Comparison of ENCODE assay signal across 8 mouse cellular contexts in genomic region chr11:6679694-6680396, GRCm38 (mm10). TPM values are rescaled to one million over a fixed set of nuclear protein-coding genes. Genes with fewer than 3 reads are reported as not detected.
DNase-seq lines count a peak whose midpoint lies in the region; ATAC-seq and TF ChIP-seq lines count a peak whose summit lies in the region.

No protein-coding gene starts in this region.

- no peak for TF ChIP-seq CTCF in intestine, postnatal 0 days (IDR thresholded peaks at IDR 0.05; ENCODE audit: low read depth)

- H3K4me3 ChIP-seq in intestine, postnatal 0 days (ENCODE audit: low read depth, low read length) = no peak overlapping the region

- H3K27me3 ChIP-seq in intestine, postnatal 0 days (replicated peaks; ENCODE audit: control insufficient read depth, insufficient read depth, low read length) = no peaks in the 10 kb centered on the region

- peak; percentile 76 for ATAC-seq in common myeloid progenitor, adult 5-6 weeks (replicated peaks; ENCODE audit: low read depth, poor library complexity, severe bottlenecking)
- 0 out of 2 replicates have a peak, but pooled peaks have one; percentile 16 for ATAC-seq in intestine, postnatal 0 days

- DNase-seq in CD8-positive naive resting alpha-beta T cell, adult 2 months (ENCODE audit: low read depth in 2 of 2, low spot score in 2 of 2) = peak; percentile 77 to 79
- peak; percentile 9 for DNase-seq in lung, postnatal 14 days
- DNase-seq in left cerebral cortex, adult 8-10 months (ENCODE audit: low spot score in 2 of 2) = no peak
- no peak for DNase-seq in ovary, adult 18-20 months (ENCODE audit: low spot score)
- DNase-seq in left cerebral cortex, adult 11 months (ENCODE audit: low spot score) = no peak
- no peak for DNase-seq in adrenal gland, postnatal 4 days (ENCODE audit: low spot score in 2 of 2)

- no peaks in the 10 kb centered on the region for H3K36me3 ChIP-seq in intestine, postnatal 0 days (ENCODE audit: control insufficient read depth, insufficient read depth)

- 70% methylated on average over 17 of the region's 17 CpGs for whole genome bisulfite sequencing in intestine, postnatal 0 days

- peak overlapping the region; percentile 27 for H3K4me2 ChIP-seq in intestine, postnatal 0 days (replicated peaks; ENCODE audit: low read depth)

- no peaks in the 10 kb centered on the region for H3K9me3 ChIP-seq in intestine, postnatal 0 days (ENCODE audit: control insufficient read depth)

- no peak overlapping the region; the same call in 1 of the 2 replicates for H3K27ac ChIP-seq in intestine, postnatal 0 days (ENCODE audit: low read depth, low read length)

- no peaks in the 10 kb centered on the region for H3K4me1 ChIP-seq in intestine, postnatal 0 days (replicated peaks; ENCODE audit: control insufficient read depth, insufficient read depth, low read length)

- H3K9ac ChIP-seq in intestine, postnatal 0 days (ENCODE audit: low read depth, low read length) = peak overlapping the region; percentile 26; the same call in 1 of the 2 replicates

RNA-seq across cellular contexts. Expression of gene Ramp3, which starts 21.5 kb away (rescaled TPM):
- not detected in 2 replicates for total RNA-seq in common myeloid progenitor, adult 5-6 weeks (2017)
- polyA plus RNA-seq in intestine, postnatal 0 days (2015; fragmentation: Nextera tagmentation; extraction: Ambion mirVana) = 2.8 and 2.9 TPM in 2 replicates
- total RNA-seq in left cerebral cortex, adult 8-10 months (2022) = 10 to 100 TPM; 13.4 to 18.5 (median 15.5) TPM
- 10 to 100 TPM; 14.3 to 14.8 TPM for total RNA-seq in adrenal gland, postnatal 4 days (2021)

RNA-seq across cellular contexts. Expression of gene Wap, which starts 41.4 kb away (rescaled TPM):
- total RNA-seq in common myeloid progenitor, adult 5-6 weeks (2017) = not detected in 2 replicates
- 1.3 and 4.3 TPM in 2 replicates for polyA plus RNA-seq in intestine, postnatal 0 days (2015; fragmentation: Nextera tagmentation; extraction: Ambion mirVana)
- not detected for total RNA-seq in left cerebral cortex, adult 8-10 months (2022)
- total RNA-seq in adrenal gland, postnatal 4 days (2021) = not detected

RNA-seq across cellular contexts. Expression of gene Tbrg4, which starts 54.0 kb away (rescaled TPM):
- 33.6 and 73.2 TPM in 2 replicates for total RNA-seq in common myeloid progenitor, adult 5-6 weeks (2017)
- 30.8 and 32.6 TPM in 2 replicates for polyA plus RNA-seq in intestine, postnatal 0 days (2015; fragmentation: Nextera tagmentation; extraction: Ambion mirVana)
- total RNA-seq in left cerebral cortex, adult 8-10 months (2022) = 10 to 100 TPM; 42.8 to 55.7 (median 46.8) TPM
- 10 to 100 TPM; 70.9 to 81.6 TPM for total RNA-seq in adrenal gland, postnatal 4 days (2021)

Comparison
In these comparisons a context has a peak if more than half of its experiments do, and no peak if none do; other contexts are left out.
1. DNase-seq: peak in CD8-positive naive resting alpha-beta T cell, adult 2 months (2 of 2) and lung, postnatal 14 days (single experiment); none in left cerebral cortex, adult 8-10 months (0 of 2), ovary, adult 18-20 months (single experiment), left cerebral cortex, adult 11 months (single experiment) and adrenal gland, postnatal 4 days (0 of 2).
2. RNA of gene Ramp3, which starts 21.5 kb away (total RNA-seq): 13.4 to 18.5 TPM in left cerebral cortex, adult 8-10 months and 14.3 to 14.8 TPM in adrenal gland, postnatal 4 days; not detected in common myeloid progenitor, adult 5-6 weeks; every median in the first group is over 10 times any median in the second.